Mouse (Mus musculus): ENCODE results near the gene Mtrf1. TPM values are rescaled to one million over a fixed set of nuclear protein-coding genes. Genes with fewer than 3 reads are reported as not detected.

Mtrf1 gene
- polyA plus RNA-seq (2015; fragmentation: Nextera tagmentation; extraction: Ambion mirVana), result 10.2 and 11.3 TPM in 2 replicates

DNA sequence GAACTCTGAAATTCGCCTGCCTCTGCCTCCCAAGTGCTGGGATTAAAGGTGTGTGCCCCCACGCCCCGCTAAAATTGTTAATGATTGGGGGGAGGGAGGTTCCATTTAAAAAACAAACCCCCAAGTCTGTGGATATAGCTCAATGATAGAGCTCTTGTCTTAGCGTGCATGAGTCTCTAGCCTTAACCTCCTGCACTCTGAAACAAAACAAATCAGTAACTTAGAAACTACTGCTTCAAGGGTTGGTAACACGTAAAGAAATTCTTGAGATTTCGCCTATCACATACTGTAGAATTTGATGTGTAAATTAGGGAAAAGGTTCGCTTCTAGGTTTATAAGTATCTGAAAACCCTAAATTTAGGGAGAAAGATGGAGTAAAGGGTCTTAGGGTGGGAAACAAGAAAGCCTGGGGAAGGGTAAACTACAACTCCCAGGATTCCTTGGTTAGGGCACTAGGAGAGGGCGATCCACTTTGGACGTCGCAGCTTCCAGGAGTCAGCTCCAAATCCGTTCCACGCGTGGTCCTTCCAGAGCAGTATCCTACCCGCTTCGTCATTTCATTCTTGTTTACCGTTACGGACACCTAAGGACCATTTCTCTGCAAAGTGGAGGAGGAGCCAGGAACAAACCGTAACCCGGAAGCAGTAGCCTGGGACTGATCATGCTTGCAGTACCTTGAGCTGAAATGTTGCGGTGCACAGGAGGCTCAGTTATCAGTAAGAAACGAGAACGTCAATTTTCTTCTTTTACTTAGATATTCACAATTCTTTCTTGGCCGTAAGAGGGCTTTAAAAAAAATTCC, at the start of gene Mtrf1:
Gene Mtrf1 (plus strand): TSS at position 452 of the 802 bp plus-strand sequence.
- peak; percentile 96 for ATAC-seq (replicated peaks)
- Histone ChIP-seq H3K4me1 (peaks cover 8% of the 10 kb centered on the region), H3K4me3 (peak within 1 kb of the TSS; percentile 47), H3K27me3 (no peaks in the 10 kb centered on the region), H3K27ac (replicated peaks) (peak within 1 kb of the TSS; percentile 87), H3K4me2 (replicated peaks) (peak within 1 kb of the TSS; percentile 49), H3K36me3 (peaks cover 5% of the 10 kb centered on the region), H3K9ac (replicated peaks) (peak within 1 kb of the TSS; percentile 49), H3K9me3 (no peaks in the 10 kb centered on the region)
- WGBS, result 21% methylated on average over 23 of the region's 23 CpGs

GRCm38 (mm10) chr14:79358055-79358454, 39.5 kb upstream of the Mtrf1 start:
- Histone ChIP-seq H3K4me3 (no peak overlapping the region), H3K27ac (replicated peaks) (no peak overlapping the region), H3K9ac (replicated peaks) (no peak overlapping the region), H3K4me1 (no peaks in the 10 kb centered on the region), H3K4me2 (replicated peaks) (no peak overlapping the region), H3K36me3 (peaks cover 31% of the 10 kb centered on the region), H3K9me3 (no peaks in the 10 kb centered on the region), H3K27me3 (no peaks in the 10 kb centered on the region)
- 90% methylated on average over 2 of the region's 2 CpGs for WGBS
- ATAC-seq (replicated peaks), result no peak

GRCm38 (mm10) chr14:79377041-79377440, 20.5 kb upstream of the Mtrf1 start:
- Histone ChIP-seq H3K27ac (replicated peaks) (no peak overlapping the region), H3K4me3 (no peak overlapping the region), H3K27me3 (no peaks in the 10 kb centered on the region), H3K36me3 (peaks cover 22% of the 10 kb centered on the region), H3K9me3 (no peaks in the 10 kb centered on the region), H3K4me2 (replicated peaks) (no peak overlapping the region), H3K4me1 (no peaks in the 10 kb centered on the region), H3K9ac (replicated peaks) (no peak overlapping the region)
- ATAC-seq (replicated peaks), result no peak

DNA sequence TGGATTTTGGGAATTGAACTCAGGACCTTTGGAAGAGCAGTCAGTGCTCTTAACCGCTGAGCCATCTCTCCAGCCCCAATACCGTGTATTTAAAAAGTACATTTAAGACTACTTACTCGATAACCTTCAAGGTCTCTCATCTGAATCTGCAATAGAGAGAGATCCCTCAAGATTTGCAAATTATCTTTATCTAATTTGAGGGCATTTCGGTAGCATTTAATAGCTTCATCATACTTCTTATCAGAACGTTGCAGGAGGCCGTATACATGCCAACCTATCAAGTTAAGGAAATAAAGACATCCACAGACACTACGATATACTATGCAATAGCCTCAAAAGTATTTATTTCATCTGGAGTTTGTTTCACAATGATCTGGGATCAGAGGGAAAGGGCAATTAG, 14.5 kb upstream of the Mtrf1 start:
- no peak overlapping the region for H3K27ac ChIP-seq (replicated peaks)
- H3K4me3 ChIP-seq, result no peak overlapping the region
- no peak for ATAC-seq (replicated peaks)

DNA sequence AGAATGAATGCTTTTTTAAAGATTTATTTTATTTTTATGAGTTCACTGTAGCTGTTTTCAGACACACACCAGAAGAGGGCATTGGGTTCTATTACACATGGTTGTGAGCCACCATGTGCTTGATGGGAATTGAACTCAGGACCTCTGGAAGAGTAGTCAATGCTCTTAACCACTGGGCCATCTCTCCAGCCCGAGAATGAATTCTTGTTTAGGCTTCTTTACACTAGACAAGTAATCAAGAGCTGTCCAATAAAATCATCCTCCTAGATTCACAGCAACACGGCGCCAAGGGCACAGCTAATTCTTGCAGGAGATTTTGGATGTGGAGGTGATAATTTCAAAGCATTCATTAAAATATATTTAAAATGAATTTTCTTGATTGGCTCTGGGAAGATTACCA, 9.3 kb upstream of the Mtrf1 start:
- peaks cover 15% of the 10 kb centered on the region for H3K4me1 ChIP-seq
- no peaks in the 10 kb centered on the region for H3K27me3 ChIP-seq
- H3K36me3 ChIP-seq, result peaks cover under 1% of the 10 kb centered on the region; the same call in 1 of the 2 replicates
- no peak overlapping the region for H3K27ac ChIP-seq (replicated peaks)
- 93% methylated on average over 3 of the region's 3 CpGs for WGBS
- no peaks in the 10 kb centered on the region for H3K9me3 ChIP-seq
- H3K4me3 ChIP-seq, result no peak overlapping the region
- H3K4me2 ChIP-seq (replicated peaks), result no peak overlapping the region
- no peak for ATAC-seq (replicated peaks)
- H3K9ac ChIP-seq (replicated peaks), result no peak overlapping the region

More for the DNA sequence above, 14.5 kb upstream of the Mtrf1 start:
- Histone ChIP-seq H3K27me3 (no peaks in the 10 kb centered on the region), H3K4me1 (no peaks in the 10 kb centered on the region), H3K4me2 (replicated peaks) (no peak overlapping the region), H3K36me3 (peaks cover 15% of the 10 kb centered on the region), H3K9ac (replicated peaks) (no peak overlapping the region), H3K9me3 (no peaks in the 10 kb centered on the region)
- whole genome bisulfite sequencing, result 96% methylated on average over 7 of the region's 7 CpGs

DNA sequence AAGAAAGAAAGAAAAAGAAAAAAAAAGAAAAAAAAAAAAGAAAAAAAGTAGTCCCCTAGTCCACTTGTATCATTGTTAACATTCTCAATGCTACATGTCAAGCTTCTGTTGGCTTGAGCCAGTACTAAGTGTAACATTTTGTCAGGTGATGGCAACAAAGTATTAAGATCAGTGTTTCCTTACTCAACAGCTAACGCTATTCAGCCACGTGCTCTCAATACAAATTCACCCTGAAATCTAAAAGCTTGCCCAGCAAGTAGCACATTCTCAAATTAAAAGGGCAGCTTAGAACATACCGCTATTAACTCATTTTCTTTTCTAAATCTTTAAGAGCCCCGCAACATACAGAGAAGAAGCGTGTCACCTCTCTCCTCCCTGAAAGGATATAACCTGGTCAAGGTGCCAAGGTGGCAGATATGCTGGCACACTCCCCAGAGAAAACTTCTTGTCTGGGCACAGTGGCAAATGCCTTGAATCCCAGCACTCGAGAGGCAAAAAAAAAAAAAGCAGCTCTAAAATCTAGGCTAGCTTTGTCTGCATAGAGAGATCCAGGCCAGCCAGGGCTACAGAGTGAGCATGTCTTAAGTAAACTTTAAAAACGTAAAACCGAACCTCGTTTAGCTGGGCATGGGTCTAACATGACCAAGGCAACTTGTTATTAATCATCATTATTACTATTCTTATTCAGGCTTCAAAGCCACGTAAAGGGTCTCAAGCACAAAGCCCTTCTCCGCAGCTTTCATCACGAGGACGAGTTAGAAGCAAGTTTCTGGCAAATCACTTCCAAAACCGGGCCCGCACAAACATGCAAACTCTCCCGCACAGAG, 7.9 kb upstream of the Mtrf1 start:
- Histone ChIP-seq H3K36me3 (no peaks in the 10 kb centered on the region), H3K27ac (replicated peaks) (peak overlapping the region; percentile 97), H3K9ac (replicated peaks) (peak overlapping the region; percentile 86), H3K4me1 (peaks cover 15% of the 10 kb centered on the region), H3K4me2 (replicated peaks) (peak overlapping the region; percentile 76), H3K27me3 (no peaks in the 10 kb centered on the region), H3K4me3 (peak overlapping the region; percentile 72), H3K9me3 (no peaks in the 10 kb centered on the region)
- under 1% methylated on average over 16 of the region's 16 CpGs for WGBS
- ATAC-seq (replicated peaks), result 0 out of 2 replicates have a peak, but pooled peaks have one; percentile 17

DNA sequence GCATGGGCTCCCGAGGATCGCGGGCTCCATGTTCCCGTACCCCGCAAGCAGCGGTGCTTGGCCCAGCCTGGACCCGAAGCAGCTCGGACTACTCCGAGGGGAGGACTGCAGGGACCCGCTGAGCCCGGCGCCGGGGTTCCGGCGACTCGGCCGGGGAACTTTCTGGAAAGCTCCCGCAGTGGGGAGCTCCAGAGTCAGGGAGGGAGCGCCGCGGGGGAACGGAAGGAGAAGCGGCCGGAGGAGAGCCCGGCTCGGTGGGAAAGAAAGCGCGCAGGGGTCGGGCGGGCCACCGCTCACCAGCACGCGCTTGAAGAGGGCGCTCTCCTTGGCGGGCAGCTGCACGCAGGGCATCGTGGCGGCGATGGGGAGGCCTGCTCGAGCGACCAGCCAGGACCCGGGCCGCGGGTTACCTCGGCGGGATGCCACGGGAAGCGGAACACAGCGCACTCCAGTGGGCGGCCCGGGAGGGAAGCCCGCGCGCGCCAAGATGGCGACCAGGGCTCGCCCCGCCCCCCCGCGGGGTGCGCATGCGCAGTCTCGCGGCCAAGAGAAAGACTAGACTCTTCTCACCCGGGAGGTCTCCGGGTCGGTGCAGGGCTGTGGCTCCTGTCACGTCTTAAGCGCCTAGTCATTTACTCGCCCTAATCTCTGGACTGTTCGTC, 7.2 kb upstream of the Mtrf1 start, which contains the start of gene Naa16:
Gene Naa16 (minus strand): TSS at position 514 of the 662 bp plus-strand sequence.
- peaks cover 15% of the 10 kb centered on the region for H3K4me1 ChIP-seq
- ATAC-seq (replicated peaks), result peak; percentile 98
- WGBS, result under 1% methylated on average over 66 of the region's 71 CpGs
- H3K27me3 ChIP-seq, result no peaks in the 10 kb centered on the region
- H3K36me3 ChIP-seq, result no peaks in the 10 kb centered on the region
- H3K27ac ChIP-seq (replicated peaks), result peak within 1 kb of the TSS; percentile 97
- peak within 1 kb of the TSS; percentile 76 for H3K4me2 ChIP-seq (replicated peaks)
- peak within 1 kb of the TSS; percentile 86 for H3K9ac ChIP-seq (replicated peaks)
- H3K4me3 ChIP-seq, result peak within 1 kb of the TSS; percentile 72
- no peaks in the 10 kb centered on the region for H3K9me3 ChIP-seq

DNA sequence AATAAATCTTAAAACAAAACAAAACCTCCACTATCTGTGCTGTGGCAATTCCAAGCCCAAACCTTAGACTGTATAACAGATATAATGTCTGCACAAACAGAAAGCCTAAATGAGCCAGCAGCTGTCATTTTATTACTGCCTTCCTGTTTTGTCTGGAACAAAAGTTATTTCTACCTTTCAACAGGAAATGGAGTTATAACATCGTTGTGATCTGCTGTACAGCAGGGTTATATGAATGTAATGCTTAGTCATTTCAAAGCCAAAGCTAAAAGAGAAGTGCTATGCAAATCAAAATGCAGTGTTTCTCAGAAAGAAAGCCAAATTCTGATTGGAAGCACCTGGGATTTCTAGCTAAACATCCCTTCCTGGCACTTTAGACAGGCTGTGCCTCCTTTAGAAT, 4.3 kb upstream of the Mtrf1 start:
- 87% methylated on average over 1 of the region's 1 CpGs for WGBS
- no peak for ATAC-seq (replicated peaks)
- Histone ChIP-seq H3K4me3 (no peak overlapping the region), H3K27me3 (no peaks in the 10 kb centered on the region), H3K27ac (replicated peaks) (no peak overlapping the region), H3K36me3 (no peaks in the 10 kb centered on the region), H3K4me1 (peaks cover 18% of the 10 kb centered on the region), H3K9ac (replicated peaks) (no peak overlapping the region), H3K4me2 (replicated peaks) (no peak overlapping the region), H3K9me3 (no peaks in the 10 kb centered on the region)

DNA sequence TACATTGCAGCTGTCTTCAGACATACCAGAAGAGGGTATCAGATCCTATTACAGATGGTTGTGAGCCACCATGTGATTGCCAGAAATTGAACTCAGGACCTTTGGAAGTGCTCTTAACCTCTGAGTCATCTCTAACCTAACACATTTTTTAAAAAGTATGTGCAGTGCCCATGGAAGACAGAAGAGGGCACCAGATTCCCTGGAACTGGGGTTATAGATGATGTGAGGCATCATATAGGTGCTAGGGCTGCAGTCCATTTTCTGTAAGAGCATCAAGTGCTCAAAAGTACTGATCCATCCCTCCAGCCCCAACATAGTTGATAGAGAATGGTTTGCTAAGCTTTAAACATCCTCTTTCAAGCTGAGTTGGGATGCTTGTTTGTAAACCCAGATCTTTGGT, 3.0 kb upstream of the Mtrf1 start:
- Histone ChIP-seq H3K9me3 (no peaks in the 10 kb centered on the region), H3K4me2 (replicated peaks) (no peak overlapping the region), H3K4me1 (peaks cover 10% of the 10 kb centered on the region), H3K36me3 (no peaks in the 10 kb centered on the region), H3K27me3 (no peaks in the 10 kb centered on the region), H3K4me3 (no peak overlapping the region), H3K27ac (replicated peaks) (no peak overlapping the region), H3K9ac (replicated peaks) (no peak overlapping the region)
- ATAC-seq (replicated peaks), result no peak

DNA sequence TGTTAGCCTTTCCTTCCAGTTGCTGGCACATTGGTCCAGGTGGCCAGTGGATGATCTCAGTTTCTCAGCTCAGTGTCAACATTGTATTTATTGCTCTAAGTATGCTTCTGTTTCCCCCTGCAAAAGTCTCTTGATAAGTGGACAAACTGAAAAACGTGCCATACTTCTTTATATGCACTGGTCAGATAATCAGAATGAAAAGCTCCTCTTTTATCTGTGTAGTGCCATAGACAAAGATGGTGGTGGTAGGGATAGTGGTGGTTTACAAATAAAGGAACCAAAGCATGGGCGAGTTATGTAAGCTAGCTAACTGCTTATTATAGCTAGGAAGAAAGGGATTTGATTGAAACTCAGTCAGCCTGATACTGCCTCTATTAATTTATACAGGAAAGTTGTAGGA, 10.1 kb downstream of the Mtrf1 start:
- Histone ChIP-seq H3K36me3 (peaks cover 3% of the 10 kb centered on the region; the same call in 1 of the 2 replicates), H3K4me1 (no peaks in the 10 kb centered on the region), H3K27me3 (no peaks in the 10 kb centered on the region), H3K27ac (replicated peaks) (no peak overlapping the region), H3K9me3 (no peaks in the 10 kb centered on the region), H3K4me3 (no peak overlapping the region), H3K4me2 (replicated peaks) (no peak overlapping the region), H3K9ac (replicated peaks) (no peak overlapping the region)
- WGBS, result 75% methylated on average over 2 of the region's 2 CpGs
- no peak for ATAC-seq (replicated peaks)

GRCm38 (mm10) chr14:79409278-79409830, 11.8 kb downstream of the Mtrf1 start:
- no peak for ATAC-seq (replicated peaks)
- no peak overlapping the region for H3K9ac ChIP-seq (replicated peaks)
- H3K9me3 ChIP-seq, result no peaks in the 10 kb centered on the region
- no peak overlapping the region for H3K27ac ChIP-seq (replicated peaks)
- no peak overlapping the region for H3K4me2 ChIP-seq (replicated peaks)
- H3K27me3 ChIP-seq, result no peaks in the 10 kb centered on the region
- no peak overlapping the region for H3K4me3 ChIP-seq
- no peaks in the 10 kb centered on the region for H3K4me1 ChIP-seq
- H3K36me3 ChIP-seq, result peaks cover 12% of the 10 kb centered on the region; the same call in 1 of the 2 replicates
- WGBS, result 92% methylated on average over 6 of the region's 6 CpGs

Data from forebrain, embryonic 15.5 days (tissue).